Mouse (Mus musculus) heart, embryonic 12.5 days (tissue): ENCODE measurements around the gene Ccdc142. TPM values are rescaled to one million over a fixed set of nuclear protein-coding genes. Genes with fewer than 3 reads are reported as not detected.

Source experiments
- ATAC-seq: fragments of 200-750 bp; cut with Nextera tagmentation; 2 replicates; pipeline ENCODE4 v1.8.0; 2017; ENCODE audit warnings: moderate TSS enrichment, moderate library complexity; ENCODE audit not compliant: insufficient number of reproducible peaks, low FRiP score
- H3K27ac ChIP-seq: fragments of 300-500 bp; sonication (generic); 2 replicates; pipeline ENCODE4 v1.5.1; 2016; ENCODE audit warnings: mild to moderate bottlenecking, moderate library complexity; ENCODE audit not compliant: poor library complexity, severe bottlenecking
- H3K27me3 ChIP-seq: fragments of 300-500 bp; sonication (generic); replicated peaks from 2 replicates; pipeline ENCODE4 v1.6.1; 2016; ENCODE audit warnings: mild to moderate bottlenecking, moderate library complexity
- H3K36me3 ChIP-seq: fragments of 300-500 bp; sonication (generic); 2 replicates; pipeline ENCODE4 v1.6.1; 2016; ENCODE audit warnings: mild to moderate bottlenecking, moderate library complexity
- H3K4me1 ChIP-seq: fragments of 300-500 bp; sonication (generic); replicated peaks from 2 replicates; pipeline ENCODE4 v1.6.1; 2016; ENCODE audit warnings: mild to moderate bottlenecking
- H3K4me2 ChIP-seq: fragments of 300-500 bp; sonication (generic); 2 replicates; pipeline ENCODE4 v1.6.1; 2016; ENCODE audit warnings: mild to moderate bottlenecking, moderate library complexity
- H3K4me3 ChIP-seq: fragments of 300-500 bp; sonication (generic); 2 replicates; pipeline ENCODE4 v1.5.1; 2016; ENCODE audit warnings: mild to moderate bottlenecking
- H3K9ac ChIP-seq: fragments of 300-500 bp; sonication (generic); 2 replicates; pipeline ENCODE4 v1.6.1; 2016; ENCODE audit warnings: mild to moderate bottlenecking, moderate library complexity
- H3K9me3 ChIP-seq: fragments of 300-500 bp; sonication (generic); replicated peaks from 2 replicates; pipeline ENCODE4 v1.6.1; 2016; ENCODE audit warnings: mild to moderate bottlenecking, moderate library complexity
- WGBS: fragments of 180-500 bp; shearing (Covaris S2); methylation state at CpG from one replicate; pipeline ENCODE4 v1.1.7; 2016; 5-methylcytosine and 5-hydroxymethylcytosine counted together
- polyA plus RNA-seq: library from polyadenylated mRNA; unstranded; fragments of >200 nt; fragmentation: Nextera tagmentation; extraction: Ambion mirVana; gene quantifications from 2 replicates; pipeline ENCODE4 v1.2.1, GENCODE M21; 2016

Gene Ccdc142
- polyA plus RNA-seq, 1 experiment from 2014 or later: 1.9 TPM

- no peak for ATAC-seq
- no peaks in the 10 kb centered on the region for H3K36me3 ChIP-seq
- H3K4me3 ChIP-seq: no peak overlapping the region
- no peak overlapping the region for H3K9ac ChIP-seq
- peaks cover 11% of the 10 kb centered on the region; the same call in 1 of the 2 replicates for H3K27me3 ChIP-seq
- 78% methylated on average over 9 of the region's 9 CpGs for WGBS
- no peak overlapping the region for H3K4me2 ChIP-seq
- peaks cover 18% of the 10 kb centered on the region for H3K4me1 ChIP-seq
- no peak overlapping the region for H3K27ac ChIP-seq
- H3K9me3 ChIP-seq: no peaks in the 10 kb centered on the region
Observed at GRCm38 (mm10) chr6:83132176-83132919, 30.9 kb downstream of the Ccdc142 start.

DNA sequence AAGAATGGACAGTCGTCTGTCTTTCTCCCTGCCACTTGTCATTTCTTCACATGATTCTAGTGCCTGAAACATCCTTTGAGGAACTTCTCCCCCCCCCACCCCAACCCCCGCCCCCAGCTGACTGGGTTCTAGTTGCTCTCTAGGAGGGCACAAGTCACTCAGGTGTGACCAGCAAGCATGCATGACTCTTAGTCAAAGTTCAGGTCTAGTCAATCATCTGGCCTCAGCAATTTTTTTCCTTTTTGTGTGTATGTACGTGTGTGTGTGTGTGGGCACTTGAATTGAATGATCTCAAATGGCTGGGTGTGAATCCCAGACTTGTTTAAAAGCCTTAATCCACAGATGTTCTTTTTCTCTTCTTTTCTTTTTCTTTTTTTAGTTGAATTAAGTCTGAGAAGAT, 32.8 kb downstream of the Ccdc142 start:
- H3K4me2 ChIP-seq: no peak overlapping the region
- no peak overlapping the region for H3K27ac ChIP-seq
- no peak overlapping the region for H3K4me3 ChIP-seq
- WGBS: 70% methylated on average over 3 of the region's 3 CpGs
- peaks cover 11% of the 10 kb centered on the region; the same call in 1 of the 2 replicates for H3K27me3 ChIP-seq
- ATAC-seq: no peak
- H3K4me1 ChIP-seq: peaks cover 32% of the 10 kb centered on the region
- H3K9ac ChIP-seq: no peak overlapping the region
- H3K9me3 ChIP-seq: no peaks in the 10 kb centered on the region
- no peaks in the 10 kb centered on the region; the same call in 1 of the 2 replicates for H3K36me3 ChIP-seq

DNA sequence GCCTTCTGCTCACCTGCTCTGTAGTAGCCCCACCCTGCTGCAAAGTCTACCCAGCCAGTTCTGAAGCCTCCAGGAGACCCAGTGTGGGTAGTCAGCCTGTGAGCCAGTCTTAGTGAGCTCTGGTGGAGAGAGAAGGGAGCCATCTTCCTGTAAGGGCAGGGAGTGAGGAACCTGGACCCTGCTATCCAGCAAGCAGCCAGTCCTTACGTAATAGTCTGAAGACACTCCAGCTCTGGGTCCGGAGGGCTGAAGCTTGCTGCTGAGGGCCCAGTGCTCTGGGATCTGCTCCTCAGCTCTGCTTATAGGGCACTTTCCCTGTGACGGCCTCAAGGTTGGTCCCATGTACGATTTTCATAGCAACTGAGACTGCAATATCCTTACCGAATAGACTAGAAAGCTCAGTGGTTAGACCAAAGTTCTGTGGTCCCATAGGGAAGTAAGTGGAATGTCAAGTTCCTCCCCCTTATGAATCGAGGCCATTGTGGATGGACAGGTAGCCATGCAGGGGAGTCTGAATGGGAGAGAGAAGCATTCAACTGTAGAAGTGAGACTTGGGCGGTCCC, 33.6 kb downstream of the Ccdc142 start, which contains the start of gene Rtkn:
Rtkn (plus strand) TSS at position 513 of the 563 bp plus-strand sequence.
- Histone ChIP-seq H3K4me2 (peak within 1 kb of the TSS; percentile 85), H3K9me3 (no peaks in the 10 kb centered on the region), H3K9ac (peak within 1 kb of the TSS; percentile 92), H3K27ac (peak within 1 kb of the TSS; percentile 100), H3K36me3 (no peaks in the 10 kb centered on the region; the same call in 1 of the 2 replicates), H3K27me3 (peaks cover 11% of the 10 kb centered on the region; the same call in 1 of the 2 replicates), H3K4me1 (peaks cover 34% of the 10 kb centered on the region), H3K4me3 (peak within 1 kb of the TSS; percentile 68)
- WGBS: 66% methylated on average over 7 of the region's 7 CpGs
- no peak for ATAC-seq

DNA sequence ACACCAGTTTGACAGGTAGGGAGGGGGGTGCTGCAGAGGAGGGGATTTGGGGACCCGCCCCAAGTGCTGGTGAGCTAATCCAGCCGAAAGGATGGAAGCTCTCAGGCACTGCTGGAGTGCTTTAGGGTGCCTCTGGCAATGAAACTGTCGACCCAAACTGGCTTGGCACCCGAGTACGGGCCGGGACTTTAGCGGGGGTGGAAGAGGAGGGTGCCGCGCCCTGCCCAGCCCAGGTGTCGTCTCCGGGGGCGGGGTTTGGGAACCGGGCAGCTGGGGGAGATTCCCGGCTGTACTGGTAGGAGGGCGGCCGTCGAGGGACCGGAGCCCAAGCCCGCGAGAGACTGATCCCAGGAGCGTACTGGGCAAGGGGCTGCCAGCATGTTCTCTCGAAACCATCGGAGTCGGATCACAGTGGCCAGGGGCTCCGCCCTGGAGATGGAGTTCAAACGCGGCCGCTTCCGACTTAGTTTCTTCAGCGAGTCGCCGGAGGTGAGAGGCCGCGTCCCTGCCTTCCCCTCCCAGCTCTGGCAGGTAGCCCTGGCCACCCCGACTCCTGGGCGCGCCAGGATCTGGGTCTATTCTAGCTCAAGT, 34.3 kb downstream of the Ccdc142 start:
- peak overlapping the region; percentile 68 for H3K4me3 ChIP-seq
- peaks cover 34% of the 10 kb centered on the region for H3K4me1 ChIP-seq
- 7% methylated on average over 37 of the region's 37 CpGs for WGBS
- ATAC-seq: no peak
- no peaks in the 10 kb centered on the region; the same call in 1 of the 2 replicates for H3K36me3 ChIP-seq
- H3K4me2 ChIP-seq: peak overlapping the region; percentile 85
- H3K9ac ChIP-seq: peak overlapping the region; percentile 92
- H3K27ac ChIP-seq: no peak overlapping the region
- H3K27me3 ChIP-seq: peaks cover 11% of the 10 kb centered on the region; the same call in 1 of the 2 replicates
- no peaks in the 10 kb centered on the region for H3K9me3 ChIP-seq

DNA sequence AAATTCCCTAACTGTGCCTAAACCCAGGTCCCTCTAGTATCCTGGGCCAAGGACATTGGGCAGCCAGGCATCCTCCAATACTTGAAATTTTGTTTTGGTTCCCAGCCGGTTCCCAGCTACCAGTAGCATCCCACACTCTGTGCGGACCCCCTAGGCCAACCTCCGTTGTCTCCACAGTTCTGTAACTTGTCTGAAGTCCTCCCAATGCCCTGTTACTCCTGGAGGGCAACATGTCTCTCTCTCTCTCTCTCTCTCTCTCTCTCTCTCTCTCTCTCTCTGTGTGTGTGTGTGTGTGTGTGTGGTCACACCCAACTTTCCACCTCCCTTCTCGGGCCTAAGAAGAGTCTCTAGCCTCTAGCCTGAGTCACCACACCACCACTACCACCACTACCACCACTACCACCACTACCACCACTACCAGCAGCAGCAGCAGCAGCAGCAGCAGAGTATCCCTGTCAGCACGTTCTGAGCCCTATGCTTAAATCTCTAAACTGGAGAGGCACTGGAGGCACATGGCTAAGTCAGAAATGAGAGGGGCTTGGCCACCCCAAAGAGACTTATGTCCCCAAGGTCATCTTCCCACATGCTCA, 35.0 kb downstream of the Ccdc142 start:
- H3K4me2 ChIP-seq: peak overlapping the region; percentile 85
- peak overlapping the region; percentile 92 for H3K9ac ChIP-seq
- H3K4me3 ChIP-seq: peak overlapping the region; percentile 68
- H3K36me3 ChIP-seq: no peaks in the 10 kb centered on the region; the same call in 1 of the 2 replicates
- H3K4me1 ChIP-seq: peaks cover 37% of the 10 kb centered on the region
- ATAC-seq: no peak
- 21% methylated on average over 5 of the region's 5 CpGs for WGBS
- no peaks in the 10 kb centered on the region for H3K9me3 ChIP-seq
- peak overlapping the region; percentile 100 for H3K27ac ChIP-seq
- H3K27me3 ChIP-seq: peaks cover 11% of the 10 kb centered on the region; the same call in 1 of the 2 replicates

GRCm38 (mm10) chr6:83136881-83137575, 35.6 kb downstream of the Ccdc142 start:
- Histone ChIP-seq H3K4me3 (peak overlapping the region; percentile 68), H3K27me3 (peaks cover 11% of the 10 kb centered on the region; the same call in 1 of the 2 replicates), H3K4me1 (peaks cover 43% of the 10 kb centered on the region), H3K9ac (peak overlapping the region; percentile 92), H3K4me2 (peak overlapping the region; percentile 85), H3K9me3 (no peaks in the 10 kb centered on the region), H3K27ac (peak overlapping the region; percentile 100), H3K36me3 (no peaks in the 10 kb centered on the region; the same call in 1 of the 2 replicates)
- peak; percentile 83 for ATAC-seq
- 1% methylated on average over 25 of the region's 26 CpGs for WGBS

DNA sequence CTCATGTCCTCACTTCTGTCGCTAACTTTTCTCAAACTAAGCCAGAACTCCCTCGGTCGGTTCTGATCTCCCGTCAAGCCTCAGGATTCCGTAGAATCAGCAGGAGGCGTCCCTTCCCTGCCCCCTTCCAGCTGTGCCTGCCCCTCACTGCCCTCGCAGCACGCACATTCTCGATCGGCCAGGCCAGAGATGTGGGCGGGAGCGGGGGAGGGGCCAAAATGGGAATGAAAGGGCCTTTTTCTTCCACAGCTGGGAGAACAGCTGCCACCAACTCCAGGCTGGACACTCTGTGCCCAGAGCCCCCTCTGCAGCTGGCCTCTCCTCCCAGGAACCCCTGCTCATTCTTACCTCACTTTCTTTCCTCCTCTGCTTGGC, 36.2 kb downstream of the Ccdc142 start:
- ATAC-seq: peak; percentile 85
- no peaks in the 10 kb centered on the region; the same call in 1 of the 2 replicates for H3K36me3 ChIP-seq
- H3K27ac ChIP-seq: peak overlapping the region; percentile 100
- H3K9ac ChIP-seq: peak overlapping the region; percentile 92
- H3K4me1 ChIP-seq: peaks cover 48% of the 10 kb centered on the region
- H3K4me3 ChIP-seq: peak overlapping the region; percentile 68
- 1% methylated on average over 12 of the region's 12 CpGs for WGBS
- H3K4me2 ChIP-seq: peak overlapping the region; percentile 85
- H3K27me3 ChIP-seq: peaks cover 11% of the 10 kb centered on the region; the same call in 1 of the 2 replicates
- H3K9me3 ChIP-seq: no peaks in the 10 kb centered on the region

DNA sequence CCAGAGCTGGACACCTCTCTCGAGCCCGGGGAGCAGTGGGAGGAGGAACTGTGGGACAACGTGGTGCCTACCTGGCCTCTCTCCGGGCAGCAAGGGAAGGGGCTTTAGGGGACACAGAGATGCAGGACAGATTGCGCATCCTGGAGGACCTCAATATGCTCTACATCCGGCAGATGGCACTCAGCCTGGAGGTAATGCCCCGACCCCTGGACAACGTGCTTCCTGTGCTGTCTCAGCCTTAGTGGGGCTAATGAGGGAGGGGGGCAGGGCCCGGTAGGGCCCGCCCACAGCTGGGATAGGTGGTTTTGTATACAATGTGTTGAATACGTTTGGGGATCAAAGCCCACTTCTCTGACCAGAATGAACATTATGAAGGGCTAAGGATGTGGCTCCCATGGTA, 36.7 kb downstream of the Ccdc142 start:
- Histone ChIP-seq H3K36me3 (no peaks in the 10 kb centered on the region; the same call in 1 of the 2 replicates), H3K9me3 (no peaks in the 10 kb centered on the region), H3K4me2 (peak overlapping the region; percentile 85), H3K4me3 (peak overlapping the region; percentile 68), H3K27me3 (peaks cover 11% of the 10 kb centered on the region; the same call in 1 of the 2 replicates), H3K4me1 (peaks cover 53% of the 10 kb centered on the region), H3K9ac (peak overlapping the region; percentile 92), H3K27ac (peak overlapping the region; percentile 100)
- ATAC-seq: peak; percentile 50; the same call in 1 of the 2 replicates
- 2% methylated on average over 11 of the region's 11 CpGs for WGBS

DNA sequence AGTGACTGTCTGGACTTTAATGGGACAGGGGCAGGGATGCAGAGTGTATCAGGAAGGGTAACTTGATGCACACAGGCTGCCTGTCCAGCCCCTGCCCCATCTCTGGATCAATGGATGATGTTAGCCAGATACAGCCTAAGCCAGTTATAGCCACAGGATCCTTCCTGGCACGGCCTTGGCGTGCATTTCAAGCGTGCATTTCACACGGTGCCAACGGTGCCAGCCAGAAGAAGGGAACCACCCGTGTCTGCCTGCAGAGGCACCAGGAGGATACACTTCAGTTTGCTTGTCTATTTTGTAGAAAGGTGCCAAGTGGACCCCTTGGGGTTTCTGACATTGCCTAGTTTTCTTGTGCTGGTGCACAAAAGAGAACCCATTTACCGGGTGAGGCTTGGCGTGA, 38.6 kb downstream of the Ccdc142 start:
- ATAC-seq: no peak
- H3K4me3 ChIP-seq: no peak overlapping the region
- H3K4me2 ChIP-seq: no peak overlapping the region
- H3K27me3 ChIP-seq: peaks cover 2% of the 10 kb centered on the region; the same call in 1 of the 2 replicates
- no peak overlapping the region for H3K9ac ChIP-seq
- no peak overlapping the region for H3K27ac ChIP-seq
- H3K4me1 ChIP-seq: peaks cover 54% of the 10 kb centered on the region
- WGBS: 87% methylated on average over 8 of the region's 8 CpGs
- no peaks in the 10 kb centered on the region for H3K9me3 ChIP-seq
- no peaks in the 10 kb centered on the region; the same call in 1 of the 2 replicates for H3K36me3 ChIP-seq

- WGBS: 55% methylated on average over 4 of the region's 4 CpGs
- H3K4me1 ChIP-seq: peaks cover 38% of the 10 kb centered on the region
- ATAC-seq: no peak
Observed at GRCm38 (mm10) chr6:83141636-83142035, 40.2 kb downstream of the Ccdc142 start.

More at GRCm38 (mm10) chr6:83141636-83142035, 40.2 kb downstream of the Ccdc142 start:
- Histone ChIP-seq H3K27me3 (no peaks in the 10 kb centered on the region), H3K4me2 (peak overlapping the region; percentile 74), H3K9ac (peak overlapping the region; percentile 65), H3K36me3 (peaks cover 6% of the 10 kb centered on the region; the same call in 1 of the 2 replicates), H3K4me3 (peak overlapping the region; percentile 42), H3K27ac (peak overlapping the region; percentile 36; the same call in 1 of the 2 replicates), H3K9me3 (no peaks in the 10 kb centered on the region)
